Mouse (Mus musculus) cerebellum, adult 2 months (tissue): ENCODE results near the gene Cdnf.

ENCODE experiments used
- CTCF ChIP-seq: fragments of 200-500 bp; IDR thresholded peaks from 2 replicates; pipeline ENCODE4 v1.5.1; 2011; ENCODE audit warnings: low read depth, mild to moderate bottlenecking, control low read depth, low read length, moderate library complexity, borderline replicate concordance; ENCODE audit not compliant: insufficient read depth
- POLR2A ChIP-seq: fragments of 200-500 bp; IDR thresholded peaks from 2 replicates; pipeline ENCODE4 v1.6.1; 2011; ENCODE audit warnings: low read length, control low read depth, borderline replicate concordance; ENCODE audit not compliant: insufficient read depth

DNA sequence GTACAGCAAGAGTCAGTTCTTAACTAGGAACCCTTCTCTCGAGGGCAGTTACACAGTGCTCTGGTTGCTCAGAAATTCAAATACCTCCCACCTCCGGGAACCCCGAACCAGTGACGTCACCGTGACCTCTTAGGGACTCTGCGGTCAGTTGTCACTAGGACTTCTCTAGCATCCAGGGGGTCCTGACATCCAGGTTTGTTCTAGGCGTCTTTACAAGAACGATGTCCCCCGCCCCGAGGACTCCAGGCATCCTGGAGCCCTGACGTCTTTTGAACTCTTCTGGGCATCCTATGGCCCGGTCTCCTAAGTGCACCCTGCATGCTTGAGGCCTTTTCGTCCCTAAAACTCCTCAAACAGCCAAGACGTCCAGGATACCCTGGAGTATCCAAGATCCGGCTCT lies 754 bp upstream of the Cdnf start:
- TF ChIP-seq POLR2A (no peak), CTCF (no peak)
